Mouse (Mus musculus): Measurements from ENCODE around the gene Prim2. TPM values are rescaled to one million over a fixed set of nuclear protein-coding genes. Genes with fewer than 3 reads are reported as not detected.

The Prim2 gene
- polyA plus RNA-seq, 2 experiments = 32.5 to 34.1 TPM

- H3K9ac ChIP-seq (ENCODE audit: low read depth, low read length, severe bottlenecking) = no peak overlapping the region
- no peaks in the 10 kb centered on the region for H3K27me3 ChIP-seq (ENCODE audit: control insufficient read depth, insufficient read depth, low read length)
- H3K4me3 ChIP-seq (replicated peaks; ENCODE audit: low read length) = no peak overlapping the region
- no peak overlapping the region for H3K4me2 ChIP-seq (replicated peaks; ENCODE audit: low read depth, low read length, severe bottlenecking)
- DNase-seq (ENCODE audit: low spot score) (no peak), ATAC-seq (ENCODE audit: low FRiP score, low read depth) (no peak)
- WGBS = 81% methylated on average over 3 of the region's 3 CpGs
- H3K9me3 ChIP-seq (ENCODE audit: control insufficient read depth, low read length) = no peaks in the 10 kb centered on the region
- H3K4me1 ChIP-seq (ENCODE audit: control insufficient read depth, insufficient read depth, low read length) = no peaks in the 10 kb centered on the region
- no peak overlapping the region for H3K27ac ChIP-seq (replicated peaks; ENCODE audit: low read depth, low read length)
- no peak for TF ChIP-seq POLR2A (IDR thresholded peaks at IDR 0.05; ENCODE audit: borderline replicate concordance, extremely low read depth, insufficient read depth, insufficient read length)
- H3K36me3 ChIP-seq (ENCODE audit: control insufficient read depth, insufficient read depth, low read length) = 0 out of 2 replicates have a peak, but pooled peaks cover 5% of the 10 kb centered on the region
Observed at GRCm38 (mm10) chr1:33458950-33459349, 210.6 kb downstream of the Prim2 start.

- no peak for DNase-seq (ENCODE audit: low spot score)
- ATAC-seq (ENCODE audit: low FRiP score, low read depth) = no peak
- Histone ChIP-seq H3K9me3 (ENCODE audit: control insufficient read depth, low read length) (no peaks in the 10 kb centered on the region), H3K9ac (ENCODE audit: low read depth, low read length, severe bottlenecking) (no peak overlapping the region), H3K27me3 (ENCODE audit: control insufficient read depth, insufficient read depth, low read length) (no peaks in the 10 kb centered on the region), H3K4me1 (ENCODE audit: control insufficient read depth, insufficient read depth, low read length) (no peaks in the 10 kb centered on the region), H3K4me2 (replicated peaks; ENCODE audit: low read depth, low read length, severe bottlenecking) (no peak overlapping the region), H3K27ac (replicated peaks; ENCODE audit: low read depth, low read length) (no peak overlapping the region), H3K36me3 (ENCODE audit: control insufficient read depth, insufficient read depth, low read length) (no peaks in the 10 kb centered on the region), H3K4me3 (replicated peaks; ENCODE audit: low read length) (no peak overlapping the region)
- WGBS = 95% methylated on average over 6 of the region's 6 CpGs
- TF ChIP-seq POLR2A (IDR thresholded peaks at IDR 0.05; ENCODE audit: borderline replicate concordance, extremely low read depth, insufficient read depth, insufficient read length) = no peak
Observed at GRCm38 (mm10) chr1:33454251-33454650, 215.3 kb downstream of the Prim2 start.

GRCm38 (mm10) chr1:33453299-33453698 is 216.3 kb downstream of the Prim2 start:
- H3K36me3 ChIP-seq (ENCODE audit: control insufficient read depth, insufficient read depth, low read length) = no peaks in the 10 kb centered on the region
- no peaks in the 10 kb centered on the region for H3K4me1 ChIP-seq (ENCODE audit: control insufficient read depth, insufficient read depth, low read length)
- no peak overlapping the region for H3K27ac ChIP-seq (replicated peaks; ENCODE audit: low read depth, low read length)
- H3K27me3 ChIP-seq (ENCODE audit: control insufficient read depth, insufficient read depth, low read length) = no peaks in the 10 kb centered on the region
- no peak for TF ChIP-seq POLR2A (IDR thresholded peaks at IDR 0.05; ENCODE audit: borderline replicate concordance, extremely low read depth, insufficient read depth, insufficient read length)
- 88% methylated on average over 9 of the region's 9 CpGs for WGBS
- H3K4me2 ChIP-seq (replicated peaks; ENCODE audit: low read depth, low read length, severe bottlenecking) = no peak overlapping the region
- no peak overlapping the region for H3K9ac ChIP-seq (ENCODE audit: low read depth, low read length, severe bottlenecking)
- H3K9me3 ChIP-seq (ENCODE audit: control insufficient read depth, low read length) = no peaks in the 10 kb centered on the region
- no peak overlapping the region for H3K4me3 ChIP-seq (replicated peaks; ENCODE audit: low read length)
- ATAC-seq (ENCODE audit: low FRiP score, low read depth) = no peak
- DNase-seq (ENCODE audit: low spot score) = no peak

- no peak overlapping the region for H3K4me2 ChIP-seq (replicated peaks; ENCODE audit: low read depth, low read length, severe bottlenecking)
- no peaks in the 10 kb centered on the region for H3K36me3 ChIP-seq (ENCODE audit: control insufficient read depth, insufficient read depth, low read length)
- no peak overlapping the region for H3K27ac ChIP-seq (replicated peaks; ENCODE audit: low read depth, low read length)
- no peaks in the 10 kb centered on the region for H3K27me3 ChIP-seq (ENCODE audit: control insufficient read depth, insufficient read depth, low read length)
- DNase-seq (ENCODE audit: low spot score) = no peak
- no peak for ATAC-seq (ENCODE audit: low FRiP score, low read depth)
- WGBS = 73% methylated on average over 4 of the region's 4 CpGs
- no peaks in the 10 kb centered on the region for H3K4me1 ChIP-seq (ENCODE audit: control insufficient read depth, insufficient read depth, low read length)
- H3K9me3 ChIP-seq (ENCODE audit: control insufficient read depth, low read length) = no peaks in the 10 kb centered on the region
- TF ChIP-seq POLR2A (IDR thresholded peaks at IDR 0.05; ENCODE audit: borderline replicate concordance, extremely low read depth, insufficient read depth, insufficient read length) = no peak
- no peak overlapping the region for H3K4me3 ChIP-seq (replicated peaks; ENCODE audit: low read length)
- no peak overlapping the region for H3K9ac ChIP-seq (ENCODE audit: low read depth, low read length, severe bottlenecking)
Observed at GRCm38 (mm10) chr1:33447179-33447578, 222.4 kb downstream of the Prim2 start.

- no peak for ATAC-seq (ENCODE audit: low FRiP score, low read depth)
- H3K9ac ChIP-seq (ENCODE audit: low read depth, low read length, severe bottlenecking) = no peak overlapping the region
- H3K4me1 ChIP-seq (ENCODE audit: control insufficient read depth, insufficient read depth, low read length) = no peaks in the 10 kb centered on the region
- no peak overlapping the region for H3K27ac ChIP-seq (replicated peaks; ENCODE audit: low read depth, low read length)
- 88% methylated on average over 2 of the region's 2 CpGs for WGBS
- H3K4me2 ChIP-seq (replicated peaks; ENCODE audit: low read depth, low read length, severe bottlenecking) = no peak overlapping the region
- H3K27me3 ChIP-seq (ENCODE audit: control insufficient read depth, insufficient read depth, low read length) = no peaks in the 10 kb centered on the region
- no peak for TF ChIP-seq POLR2A (IDR thresholded peaks at IDR 0.05; ENCODE audit: borderline replicate concordance, extremely low read depth, insufficient read depth, insufficient read length)
- no peak overlapping the region for H3K4me3 ChIP-seq (replicated peaks; ENCODE audit: low read length)
- no peaks in the 10 kb centered on the region for H3K9me3 ChIP-seq (ENCODE audit: control insufficient read depth, low read length)
- no peaks in the 10 kb centered on the region for H3K36me3 ChIP-seq (ENCODE audit: control insufficient read depth, insufficient read depth, low read length)
- DNase-seq (ENCODE audit: low spot score) = no peak
Observed at GRCm38 (mm10) chr1:33436167-33436566, 233.4 kb downstream of the Prim2 start.

Other genes starting within 250 kb of the Prim2 start
- 22.4 and 24.6 TPM in 2 replicates for gene Rab23, start 50.1 kb upstream of the Prim2 start, polyA plus RNA-seq (2012; rRNA removed)
- 28.9 and 33.0 TPM in 2 replicates for gene Rab23, start 50.1 kb upstream of the Prim2 start, polyA plus RNA-seq (2014; fragmentation: Nextera tagmentation; extraction: Ambion mirVana)
- 39.1 and 41.3 TPM in 2 replicates for gene Bag2, start 88.0 kb upstream of the Prim2 start, polyA plus RNA-seq (2012; rRNA removed)
- 49.0 and 49.9 TPM in 2 replicates for gene Bag2, start 88.0 kb upstream of the Prim2 start, polyA plus RNA-seq (2014; fragmentation: Nextera tagmentation; extraction: Ambion mirVana)
- 29.9 and 32.3 TPM in 2 replicates for gene Zfp451, start 144.8 kb upstream of the Prim2 start, polyA plus RNA-seq (2012; rRNA removed)
- gene Zfp451, start 144.8 kb upstream of the Prim2 start, polyA plus RNA-seq (2014; fragmentation: Nextera tagmentation; extraction: Ambion mirVana) = 33.4 and 34.8 TPM in 2 replicates
- 1.3 and 1.5 TPM in 2 replicates for gene Bend6, start 238.0 kb upstream of the Prim2 start, polyA plus RNA-seq (2012; rRNA removed)
- gene Bend6, start 238.0 kb upstream of the Prim2 start, polyA plus RNA-seq (2014; fragmentation: Nextera tagmentation; extraction: Ambion mirVana) = 1.1 and 1.5 TPM in 2 replicates
- gene Dst, start 238.4 kb upstream of the Prim2 start, polyA plus RNA-seq (2012; rRNA removed) = 34.6 and 42.5 TPM in 2 replicates
- 34.9 and 39.4 TPM in 2 replicates for gene Dst, start 238.4 kb upstream of the Prim2 start, polyA plus RNA-seq (2014; fragmentation: Nextera tagmentation; extraction: Ambion mirVana)

All from limb, embryonic 14.5 days (tissue).